Mouse (Mus musculus) liver, embryonic 15.5 days (tissue): ENCODE results near the gene Efcab6. TPM values are rescaled to one million over a fixed set of nuclear protein-coding genes. Genes with fewer than 3 reads are reported as not detected.

Source experiments
- ATAC-seq: fragments of 200-750 bp; cut with Nextera tagmentation; 2 replicates; pipeline ENCODE4 v1.8.0; 2017; ENCODE audit warnings: moderate number of reproducible peaks, mild to moderate bottlenecking, moderate library complexity; ENCODE audit not compliant: insufficient read depth
- H3K27ac ChIP-seq: fragments of 300-500 bp; sonication (generic); replicated peaks from 2 replicates; pipeline ENCODE4 v1.5.1; 2015; ENCODE audit warnings: mild to moderate bottlenecking, inconsistent platforms
- H3K27me3 ChIP-seq: fragments of 300-500 bp; sonication (generic); 2 replicates; pipeline ENCODE4 v1.6.1; 2015; ENCODE audit warnings: mild to moderate bottlenecking, inconsistent platforms
- H3K36me3 ChIP-seq: fragments of 300-500 bp; sonication (generic); replicated peaks from 2 replicates; pipeline ENCODE4 v1.6.1; 2015; ENCODE audit warnings: moderate library complexity, mild to moderate bottlenecking, inconsistent platforms
- H3K4me1 ChIP-seq: fragments of 300-500 bp; sonication (generic); replicated peaks from 2 replicates; pipeline ENCODE4 v1.6.1; 2015; ENCODE audit warnings: inconsistent platforms
- H3K4me2 ChIP-seq: fragments of 300-500 bp; sonication (generic); 2 replicates; pipeline ENCODE4 v1.6.1; 2015; ENCODE audit warnings: moderate library complexity, mild to moderate bottlenecking, inconsistent platforms
- H3K4me3 ChIP-seq: fragments of 300-500 bp; sonication (generic); replicated peaks from 2 replicates; pipeline ENCODE4 v1.5.1; 2015; ENCODE audit warnings: mild to moderate bottlenecking, inconsistent platforms
- H3K9ac ChIP-seq: fragments of 300-500 bp; sonication (generic); 2 replicates; pipeline ENCODE4 v1.6.1; 2015; ENCODE audit warnings: moderate library complexity, mild to moderate bottlenecking, inconsistent platforms
- H3K9me3 ChIP-seq: fragments of 300-500 bp; sonication (generic); replicated peaks from 2 replicates; pipeline ENCODE4 v1.6.1; 2016; ENCODE audit warnings: inconsistent platforms
- WGBS: fragments of 180-500 bp; shearing (Covaris S2); methylation state at CpG from one replicate; pipeline ENCODE4 v1.1.7; 2015; ENCODE audit warnings: mixed read lengths; ENCODE audit not compliant: insufficient replicate concordance; 5-methylcytosine and 5-hydroxymethylcytosine counted together
- polyA plus RNA-seq: library from polyadenylated mRNA; unstranded; fragments of >200 nt; fragmentation: Nextera tagmentation; extraction: Ambion mirVana; gene quantifications from 2 replicates; pipeline ENCODE4 v1.2.1, GENCODE M21; 2015

Efcab6 gene
- polyA plus RNA-seq, 1 experiment from 2014 or later = not detected

DNA sequence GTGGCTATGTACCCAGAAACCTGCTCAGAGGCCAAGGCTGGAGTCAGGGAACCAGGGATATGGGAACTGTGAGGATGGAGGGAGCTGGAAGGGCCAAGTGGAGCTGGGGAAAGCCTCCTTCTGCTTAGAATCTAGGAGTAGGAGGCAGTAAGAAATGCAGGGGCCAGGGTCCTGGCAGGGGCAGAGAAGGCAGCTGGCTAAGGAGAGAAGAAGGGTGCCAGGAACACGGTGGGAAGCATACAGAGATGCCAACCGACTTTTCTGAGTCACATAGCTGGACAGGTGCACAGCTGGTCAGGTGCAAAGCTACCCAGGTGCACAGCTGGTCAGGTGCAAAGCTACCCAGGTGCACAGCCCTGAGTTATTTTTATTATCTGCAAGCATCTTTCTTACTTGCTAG is 187.3 kb downstream of the Efcab6 start:
- no peak overlapping the region for H3K9ac ChIP-seq
- no peak overlapping the region for H3K27ac ChIP-seq
- no peak overlapping the region for H3K4me2 ChIP-seq
- 40% methylated on average over 2 of the region's 2 CpGs for WGBS
- H3K4me1 ChIP-seq = no peaks in the 10 kb centered on the region
- H3K36me3 ChIP-seq = no peaks in the 10 kb centered on the region
- no peaks in the 10 kb centered on the region for H3K27me3 ChIP-seq
- no peak for ATAC-seq
- H3K4me3 ChIP-seq = no peak overlapping the region
- H3K9me3 ChIP-seq = no peaks in the 10 kb centered on the region

GRCm38 (mm10) chr15:83877155-83877866 is 187.9 kb downstream of the Efcab6 start:
- Histone ChIP-seq H3K4me3 (no peak overlapping the region), H3K4me1 (no peaks in the 10 kb centered on the region), H3K36me3 (no peaks in the 10 kb centered on the region), H3K27ac (no peak overlapping the region), H3K9ac (no peak overlapping the region), H3K27me3 (no peaks in the 10 kb centered on the region), H3K9me3 (no peaks in the 10 kb centered on the region), H3K4me2 (no peak overlapping the region)
- no peak for ATAC-seq
- WGBS = 37% methylated on average over 11 of the region's 11 CpGs

GRCm38 (mm10) chr15:83870936-83871335 is 194.2 kb downstream of the Efcab6 start:
- peaks cover 4% of the 10 kb centered on the region; the same call in 1 of the 2 replicates for H3K27me3 ChIP-seq
- no peak overlapping the region for H3K4me2 ChIP-seq
- H3K4me3 ChIP-seq = no peak overlapping the region
- no peaks in the 10 kb centered on the region for H3K36me3 ChIP-seq
- ATAC-seq = no peak
- WGBS = 12% methylated on average over 17 of the region's 17 CpGs
- no peak overlapping the region for H3K27ac ChIP-seq
- H3K9ac ChIP-seq = no peak overlapping the region
- H3K4me1 ChIP-seq = no peaks in the 10 kb centered on the region
- H3K9me3 ChIP-seq = no peaks in the 10 kb centered on the region

DNA sequence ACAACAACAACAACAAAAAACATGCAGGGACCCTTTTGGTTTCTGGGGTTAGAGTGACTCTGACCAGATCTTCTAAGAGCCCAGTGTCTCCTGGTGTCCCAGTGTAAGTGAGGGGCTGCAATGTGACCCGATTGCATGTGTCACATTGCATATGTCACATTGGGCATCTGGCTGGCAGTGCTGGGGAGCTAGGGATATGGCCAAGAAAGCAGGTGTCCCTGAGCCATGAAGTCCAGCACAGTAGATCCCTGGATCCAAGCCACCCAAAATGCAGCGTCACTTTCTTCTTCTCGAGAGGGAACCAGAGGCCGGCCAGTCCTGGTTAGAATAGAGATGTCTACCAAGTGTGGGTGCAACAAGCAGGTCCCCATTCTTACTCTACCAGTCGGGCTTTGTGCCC is 199.6 kb downstream of the Efcab6 start:
- no peak overlapping the region for H3K4me2 ChIP-seq
- H3K9me3 ChIP-seq = no peaks in the 10 kb centered on the region
- H3K4me3 ChIP-seq = no peak overlapping the region
- peaks cover 3% of the 10 kb centered on the region for H3K27me3 ChIP-seq
- ATAC-seq = no peak
- no peaks in the 10 kb centered on the region for H3K4me1 ChIP-seq
- WGBS = 60% methylated on average over 5 of the region's 5 CpGs
- no peaks in the 10 kb centered on the region for H3K36me3 ChIP-seq
- H3K27ac ChIP-seq = no peak overlapping the region
- no peak overlapping the region for H3K9ac ChIP-seq

DNA sequence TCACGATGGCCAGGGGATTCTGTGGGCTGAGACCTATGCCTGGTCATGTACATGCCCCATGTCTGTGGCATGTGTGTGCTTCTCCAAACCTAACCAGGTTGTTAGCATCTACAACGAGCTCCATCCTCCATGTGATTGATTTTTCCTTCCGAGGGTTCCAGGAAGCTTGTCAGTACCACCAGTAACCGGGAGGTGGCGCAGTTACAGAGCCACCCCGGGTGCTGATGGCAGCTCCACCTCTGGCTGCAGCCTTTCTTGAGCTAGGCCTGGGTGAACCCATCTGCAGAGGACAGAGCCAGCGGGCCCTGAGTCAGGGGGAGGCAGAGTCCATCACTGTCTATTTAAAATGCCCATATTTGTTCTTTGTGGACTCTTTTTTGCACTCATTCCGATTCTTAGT is 208.1 kb downstream of the Efcab6 start:
- no peaks in the 10 kb centered on the region for H3K4me1 ChIP-seq
- H3K4me3 ChIP-seq = no peak overlapping the region
- H3K9me3 ChIP-seq = no peaks in the 10 kb centered on the region
- H3K27me3 ChIP-seq = no peaks in the 10 kb centered on the region
- 13% methylated on average over 8 of the region's 8 CpGs for WGBS
- no peak for ATAC-seq
- no peak overlapping the region for H3K9ac ChIP-seq
- no peak overlapping the region for H3K27ac ChIP-seq
- H3K36me3 ChIP-seq = no peaks in the 10 kb centered on the region
- H3K4me2 ChIP-seq = no peak overlapping the region

- H3K9me3 ChIP-seq = no peaks in the 10 kb centered on the region
- H3K4me3 ChIP-seq = no peak overlapping the region
- WGBS = 49% methylated on average over 5 of the region's 5 CpGs
- no peaks in the 10 kb centered on the region for H3K27me3 ChIP-seq
- no peak overlapping the region for H3K4me2 ChIP-seq
- ATAC-seq = no peak
- no peak overlapping the region for H3K9ac ChIP-seq
- H3K4me1 ChIP-seq = no peaks in the 10 kb centered on the region
- H3K36me3 ChIP-seq = no peaks in the 10 kb centered on the region
- H3K27ac ChIP-seq = no peak overlapping the region
Measured at GRCm38 (mm10) chr15:83853400-83853811, 211.8 kb downstream of the Efcab6 start.

DNA sequence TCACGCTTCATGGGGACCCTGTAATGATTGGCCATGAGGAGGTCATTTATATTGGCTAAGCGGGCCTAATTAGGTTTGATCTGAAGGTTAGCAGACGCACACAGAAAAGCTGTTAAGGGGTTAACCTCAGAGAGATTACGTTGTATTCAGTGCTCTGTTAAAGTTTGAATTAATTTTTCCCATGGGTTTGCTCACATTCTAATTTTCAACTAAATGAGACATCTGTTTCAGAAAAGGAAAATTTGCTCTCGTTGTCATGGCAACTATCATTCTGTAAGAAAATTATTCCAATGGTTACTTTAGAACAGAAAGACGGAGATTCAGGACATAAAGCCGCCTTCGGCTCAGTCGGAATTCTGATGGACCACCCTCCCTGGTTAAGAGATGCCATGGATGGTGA is 217.0 kb downstream of the Efcab6 start:
- 59% methylated on average over 9 of the region's 9 CpGs for WGBS
- no peak for ATAC-seq
- H3K4me1 ChIP-seq = no peaks in the 10 kb centered on the region
- H3K9ac ChIP-seq = no peak overlapping the region
- no peaks in the 10 kb centered on the region for H3K9me3 ChIP-seq
- H3K36me3 ChIP-seq = no peaks in the 10 kb centered on the region
- H3K4me2 ChIP-seq = no peak overlapping the region
- H3K27ac ChIP-seq = no peak overlapping the region
- no peak overlapping the region for H3K4me3 ChIP-seq
- H3K27me3 ChIP-seq = no peaks in the 10 kb centered on the region

GRCm38 (mm10) chr15:83847512-83847911 is 217.7 kb downstream of the Efcab6 start:
- no peaks in the 10 kb centered on the region for H3K9me3 ChIP-seq
- no peak overlapping the region for H3K27ac ChIP-seq
- H3K36me3 ChIP-seq = no peaks in the 10 kb centered on the region
- H3K4me3 ChIP-seq = no peak overlapping the region
- H3K4me2 ChIP-seq = no peak overlapping the region
- H3K4me1 ChIP-seq = no peaks in the 10 kb centered on the region
- no peak overlapping the region for H3K9ac ChIP-seq
- no peaks in the 10 kb centered on the region for H3K27me3 ChIP-seq
- 61% methylated on average over 4 of the region's 4 CpGs for WGBS
- no peak for ATAC-seq

- Histone ChIP-seq H3K27ac (no peak overlapping the region), H3K4me3 (no peak overlapping the region), H3K36me3 (no peaks in the 10 kb centered on the region), H3K4me2 (no peak overlapping the region), H3K9ac (no peak overlapping the region), H3K4me1 (no peaks in the 10 kb centered on the region), H3K27me3 (no peaks in the 10 kb centered on the region), H3K9me3 (no peaks in the 10 kb centered on the region)
- WGBS = 34% methylated on average over 8 of the region's 8 CpGs
- ATAC-seq = no peak
Measured at GRCm38 (mm10) chr15:83846592-83846991, 218.6 kb downstream of the Efcab6 start.

DNA sequence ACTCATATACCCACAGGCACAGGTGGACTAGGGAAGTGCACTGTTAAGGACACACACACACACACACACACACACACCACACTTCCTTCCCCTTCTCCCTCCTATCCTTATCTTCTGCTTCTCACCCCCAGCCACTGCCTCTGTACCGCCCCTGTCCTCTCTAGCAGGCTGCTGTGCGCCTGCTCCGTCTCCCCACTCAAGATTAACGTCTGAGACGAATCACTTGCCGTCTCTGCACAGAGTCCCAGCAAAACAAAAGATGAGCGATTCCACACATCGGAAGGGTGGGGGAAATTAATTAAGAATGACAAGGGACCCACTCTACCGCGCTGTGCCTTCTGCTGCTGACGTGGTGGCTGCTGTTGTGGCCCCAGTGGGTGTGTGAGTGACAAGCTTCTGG is 219.4 kb downstream of the Efcab6 start:
- 29% methylated on average over 11 of the region's 11 CpGs for WGBS
- no peaks in the 10 kb centered on the region for H3K4me1 ChIP-seq
- H3K4me2 ChIP-seq = no peak overlapping the region
- no peak for ATAC-seq
- H3K9me3 ChIP-seq = no peaks in the 10 kb centered on the region
- no peaks in the 10 kb centered on the region for H3K27me3 ChIP-seq
- no peak overlapping the region for H3K4me3 ChIP-seq
- H3K27ac ChIP-seq = no peak overlapping the region
- H3K36me3 ChIP-seq = no peaks in the 10 kb centered on the region
- no peak overlapping the region for H3K9ac ChIP-seq

GRCm38 (mm10) chr15:83842915-83843789 is 222.0 kb downstream of the Efcab6 start:
- 46% methylated on average over 22 of the region's 22 CpGs for WGBS
- no peaks in the 10 kb centered on the region for H3K27me3 ChIP-seq
- H3K4me2 ChIP-seq = no peak overlapping the region
- no peak overlapping the region for H3K9ac ChIP-seq
- no peak overlapping the region for H3K27ac ChIP-seq
- H3K4me1 ChIP-seq = no peaks in the 10 kb centered on the region
- no peak overlapping the region for H3K4me3 ChIP-seq
- H3K9me3 ChIP-seq = no peaks in the 10 kb centered on the region
- ATAC-seq = no peak
- no peaks in the 10 kb centered on the region for H3K36me3 ChIP-seq
